Mouse (Mus musculus): Measurements from ENCODE around the gene 4933428G20Rik. TPM values are rescaled to one million over a fixed set of nuclear protein-coding genes. Genes with fewer than 3 reads are reported as not detected.

4933428G20Rik gene
- polyA plus RNA-seq, 1 experiment from 2014 or later, result 0.10 TPM

GRCm38 (mm10) chr11:97537580-97538089 is 37.5 kb upstream of the 4933428G20Rik start:
- no peak for TF ChIP-seq CTCF (IDR thresholded peaks at IDR 0.05; ENCODE audit: low read depth)
- H3K4me3 ChIP-seq (ENCODE audit: low read depth, low read length), result no peak overlapping the region
- no peak overlapping the region for H3K4me2 ChIP-seq (replicated peaks; ENCODE audit: low read depth)
- no peak overlapping the region for H3K9ac ChIP-seq (ENCODE audit: low read depth, low read length)
- no peaks in the 10 kb centered on the region for H3K36me3 ChIP-seq (ENCODE audit: control insufficient read depth, insufficient read depth)
- no peaks in the 10 kb centered on the region for H3K4me1 ChIP-seq (replicated peaks; ENCODE audit: control insufficient read depth, insufficient read depth, low read length)
- H3K27ac ChIP-seq (ENCODE audit: low read depth, low read length), result no peak overlapping the region
- peaks cover 60% of the 10 kb centered on the region for H3K27me3 ChIP-seq (replicated peaks; ENCODE audit: control insufficient read depth, insufficient read depth, low read length)
- ATAC-seq, result no peak
- WGBS, result 39% methylated on average over 12 of the region's 12 CpGs
- no peaks in the 10 kb centered on the region for H3K9me3 ChIP-seq (ENCODE audit: control insufficient read depth)

- H3K9ac ChIP-seq (ENCODE audit: low read depth, low read length), result peak overlapping the region; percentile 17; the same call in 1 of the 2 replicates
- WGBS, result 3% methylated on average over 36 of the region's 36 CpGs
- H3K36me3 ChIP-seq (ENCODE audit: control insufficient read depth, insufficient read depth), result no peaks in the 10 kb centered on the region
- peaks cover 67% of the 10 kb centered on the region for H3K27me3 ChIP-seq (replicated peaks; ENCODE audit: control insufficient read depth, insufficient read depth, low read length)
- H3K27ac ChIP-seq (ENCODE audit: low read depth, low read length), result no peak overlapping the region
- peak overlapping the region; percentile 32 for H3K4me3 ChIP-seq (ENCODE audit: low read depth, low read length)
- TF ChIP-seq CTCF (IDR thresholded peaks at IDR 0.05; ENCODE audit: low read depth), result peak; percentile 47
- no peaks in the 10 kb centered on the region for H3K4me1 ChIP-seq (replicated peaks; ENCODE audit: control insufficient read depth, insufficient read depth, low read length)
- H3K4me2 ChIP-seq (replicated peaks; ENCODE audit: low read depth), result peak overlapping the region; percentile 62
- ATAC-seq, result no peak
- H3K9me3 ChIP-seq (ENCODE audit: control insufficient read depth), result no peaks in the 10 kb centered on the region
These were observed 36.9 kb upstream of the 4933428G20Rik start for GRCm38 (mm10) chr11:97536835-97537579.

- H3K27me3 ChIP-seq (replicated peaks; ENCODE audit: control insufficient read depth, insufficient read depth, low read length), result peaks cover 69% of the 10 kb centered on the region
- no peaks in the 10 kb centered on the region for H3K4me1 ChIP-seq (replicated peaks; ENCODE audit: control insufficient read depth, insufficient read depth, low read length)
- WGBS, result 16% methylated on average over 35 of the region's 35 CpGs
- no peak for TF ChIP-seq CTCF (IDR thresholded peaks at IDR 0.05; ENCODE audit: low read depth)
- H3K4me3 ChIP-seq (ENCODE audit: low read depth, low read length), result no peak overlapping the region
- H3K4me2 ChIP-seq (replicated peaks; ENCODE audit: low read depth), result peak overlapping the region; percentile 62
- H3K27ac ChIP-seq (ENCODE audit: low read depth, low read length), result no peak overlapping the region
- no peak overlapping the region for H3K9ac ChIP-seq (ENCODE audit: low read depth, low read length)
- H3K36me3 ChIP-seq (ENCODE audit: control insufficient read depth, insufficient read depth), result no peaks in the 10 kb centered on the region
- no peaks in the 10 kb centered on the region for H3K9me3 ChIP-seq (ENCODE audit: control insufficient read depth)
- ATAC-seq, result no peak
These were observed 36.1 kb upstream of the 4933428G20Rik start for GRCm38 (mm10) chr11:97536083-97536747.

- H3K4me3 ChIP-seq (ENCODE audit: low read depth, low read length), result no peak overlapping the region
- no peaks in the 10 kb centered on the region for H3K4me1 ChIP-seq (replicated peaks; ENCODE audit: control insufficient read depth, insufficient read depth, low read length)
- H3K27me3 ChIP-seq (replicated peaks; ENCODE audit: control insufficient read depth, insufficient read depth, low read length), result peaks cover 72% of the 10 kb centered on the region
- no peak overlapping the region for H3K9ac ChIP-seq (ENCODE audit: low read depth, low read length)
- no peak overlapping the region for H3K27ac ChIP-seq (ENCODE audit: low read depth, low read length)
- H3K9me3 ChIP-seq (ENCODE audit: control insufficient read depth), result no peaks in the 10 kb centered on the region
- no peak for TF ChIP-seq CTCF (IDR thresholded peaks at IDR 0.05; ENCODE audit: low read depth)
- no peaks in the 10 kb centered on the region for H3K36me3 ChIP-seq (ENCODE audit: control insufficient read depth, insufficient read depth)
- H3K4me2 ChIP-seq (replicated peaks; ENCODE audit: low read depth), result no peak overlapping the region
- 50% methylated on average over 5 of the region's 5 CpGs for WGBS
- no peak for ATAC-seq
These were observed 35.5 kb upstream of the 4933428G20Rik start for GRCm38 (mm10) chr11:97535660-97536059.

- TF ChIP-seq CTCF (IDR thresholded peaks at IDR 0.05; ENCODE audit: low read depth), result no peak
- Histone ChIP-seq H3K4me1 (replicated peaks; ENCODE audit: control insufficient read depth, insufficient read depth, low read length) (no peaks in the 10 kb centered on the region), H3K27me3 (replicated peaks; ENCODE audit: control insufficient read depth, insufficient read depth, low read length) (peaks cover 72% of the 10 kb centered on the region), H3K27ac (ENCODE audit: low read depth, low read length) (no peak overlapping the region), H3K9ac (ENCODE audit: low read depth, low read length) (no peak overlapping the region), H3K4me3 (ENCODE audit: low read depth, low read length) (peak overlapping the region; percentile 31), H3K9me3 (ENCODE audit: control insufficient read depth) (no peaks in the 10 kb centered on the region), H3K4me2 (replicated peaks; ENCODE audit: low read depth) (0 out of 2 replicates have a peak overlapping the region, but pooled peaks have one; percentile 51), H3K36me3 (ENCODE audit: control insufficient read depth, insufficient read depth) (no peaks in the 10 kb centered on the region)
- WGBS, result 28% methylated on average over 5 of the region's 5 CpGs
- no peak for ATAC-seq
These were observed 35.1 kb upstream of the 4933428G20Rik start for GRCm38 (mm10) chr11:97535308-97535630.

GRCm38 (mm10) chr11:97534442-97535307 is 34.5 kb upstream of the 4933428G20Rik start:
- peaks cover 75% of the 10 kb centered on the region for H3K27me3 ChIP-seq (replicated peaks; ENCODE audit: control insufficient read depth, insufficient read depth, low read length)
- no peak overlapping the region for H3K9ac ChIP-seq (ENCODE audit: low read depth, low read length)
- peak overlapping the region; percentile 51 for H3K4me2 ChIP-seq (replicated peaks; ENCODE audit: low read depth)
- 4% methylated on average over 84 of the region's 95 CpGs for WGBS
- no peak for ATAC-seq
- H3K4me3 ChIP-seq (ENCODE audit: low read depth, low read length), result peak overlapping the region; percentile 31
- H3K9me3 ChIP-seq (ENCODE audit: control insufficient read depth), result no peaks in the 10 kb centered on the region
- TF ChIP-seq CTCF (IDR thresholded peaks at IDR 0.05; ENCODE audit: low read depth), result no peak
- H3K27ac ChIP-seq (ENCODE audit: low read depth, low read length), result no peak overlapping the region
- H3K4me1 ChIP-seq (replicated peaks; ENCODE audit: control insufficient read depth, insufficient read depth, low read length), result no peaks in the 10 kb centered on the region
- no peaks in the 10 kb centered on the region for H3K36me3 ChIP-seq (ENCODE audit: control insufficient read depth, insufficient read depth)

All from intestine, postnatal 0 days (tissue).